Mouse (Mus musculus): Measurements from ENCODE around the gene Rhpn2.

DNA sequence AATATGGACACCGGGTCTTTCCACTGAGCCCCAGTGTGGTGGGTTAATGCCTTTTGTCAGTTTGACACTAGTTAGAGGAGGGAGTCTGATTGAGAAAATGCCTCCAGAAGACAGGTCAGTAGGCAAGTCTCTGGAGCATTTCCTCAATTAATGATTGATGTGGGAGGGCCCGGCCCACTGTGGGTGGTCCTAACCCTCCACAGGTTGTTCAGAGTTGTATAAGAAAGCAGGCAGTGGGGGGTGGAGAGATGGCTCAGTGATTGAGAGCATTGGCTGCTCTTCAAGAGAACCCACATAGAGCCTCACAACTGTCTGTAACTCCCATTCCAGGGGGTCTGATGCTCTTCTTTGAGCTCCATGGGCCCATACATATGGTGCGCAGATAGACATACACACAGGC lies 2.4 kb upstream of the Rhpn2 start:
- no peak for TF ChIP-seq CHD2 (IDR thresholded peaks at IDR 0.05; ENCODE audit: low read depth, low read length)
- TF ChIP-seq HCFC1 (IDR thresholded peaks at IDR 0.05; ENCODE audit: borderline replicate concordance, insufficient read depth, low read length): no peak
- TF ChIP-seq ZNF384 (IDR thresholded peaks at IDR 0.05; ENCODE audit: low read depth, low read length): no peak

All from ES-E14 (cell line).